Mouse (Mus musculus) T-helper 2 cell (primary cell): Measurements from ENCODE around the gene Ctsw.

Experiments used
- in situ Hi-C: fragments of 300-600 bp; cut with MboI, MseI; formaldehyde crosslinking; loops from one replicate; pipeline ENCODE4 v1.15.1; 2025; ENCODE audit warnings: high pct_unique_total_duplicates

Gene Ctsw

DNA sequence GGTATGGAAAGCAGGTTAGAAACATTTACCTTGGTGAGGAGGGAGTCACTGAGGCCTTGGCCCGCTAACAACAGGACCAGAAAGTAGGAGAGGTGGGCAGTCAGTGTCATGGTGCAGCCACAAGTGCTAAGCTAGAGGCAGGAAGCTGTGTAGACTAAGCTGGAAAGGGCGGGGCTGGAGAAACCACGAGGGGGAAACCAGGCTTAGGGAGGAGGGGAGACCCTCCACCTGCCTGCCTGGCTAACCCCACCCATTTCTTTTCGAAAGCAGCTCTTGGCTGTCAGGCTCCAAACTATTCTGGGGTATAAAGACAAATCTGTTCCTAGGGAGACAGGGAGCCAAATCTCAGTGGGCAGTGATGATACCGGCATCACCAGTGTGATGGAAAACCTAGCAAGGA is at the start of gene Ctsw:
Gene Ctsw, minus strand, starts transcription at position 134 of the 400 bp plus-strand sequence.
- in situ Hi-C loops: no loop called here

DNA sequence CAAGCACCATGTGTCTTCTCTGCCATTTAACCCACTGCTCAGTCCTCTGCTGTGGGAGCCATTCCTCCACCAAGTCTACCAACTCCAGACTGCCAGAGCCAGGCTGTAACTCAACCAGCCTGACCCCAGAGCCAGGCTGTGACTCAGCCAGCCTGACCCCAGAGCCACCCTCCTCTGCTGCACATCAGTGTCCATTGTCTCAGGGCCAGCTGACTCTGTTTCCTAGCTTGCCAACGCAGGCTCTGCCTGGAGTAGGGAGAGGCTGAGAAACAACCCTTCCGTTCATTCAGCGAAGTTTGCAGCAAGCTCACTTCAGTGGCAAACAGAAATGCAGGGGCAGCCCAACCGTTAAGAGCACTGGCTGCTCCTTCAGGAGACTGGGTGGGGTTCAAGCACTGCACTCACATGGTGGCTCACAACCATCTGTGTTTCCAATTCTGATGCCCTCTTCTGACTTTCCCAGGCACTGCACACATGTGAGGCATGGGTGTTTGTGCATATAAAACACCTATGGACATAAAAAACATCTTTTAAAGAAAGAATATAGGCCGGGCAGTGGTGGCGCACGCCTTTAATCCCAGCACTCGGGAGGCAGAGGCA is 48.7 kb upstream of the Ctsw start:
- in situ Hi-C loops: no loop called here

DNA sequence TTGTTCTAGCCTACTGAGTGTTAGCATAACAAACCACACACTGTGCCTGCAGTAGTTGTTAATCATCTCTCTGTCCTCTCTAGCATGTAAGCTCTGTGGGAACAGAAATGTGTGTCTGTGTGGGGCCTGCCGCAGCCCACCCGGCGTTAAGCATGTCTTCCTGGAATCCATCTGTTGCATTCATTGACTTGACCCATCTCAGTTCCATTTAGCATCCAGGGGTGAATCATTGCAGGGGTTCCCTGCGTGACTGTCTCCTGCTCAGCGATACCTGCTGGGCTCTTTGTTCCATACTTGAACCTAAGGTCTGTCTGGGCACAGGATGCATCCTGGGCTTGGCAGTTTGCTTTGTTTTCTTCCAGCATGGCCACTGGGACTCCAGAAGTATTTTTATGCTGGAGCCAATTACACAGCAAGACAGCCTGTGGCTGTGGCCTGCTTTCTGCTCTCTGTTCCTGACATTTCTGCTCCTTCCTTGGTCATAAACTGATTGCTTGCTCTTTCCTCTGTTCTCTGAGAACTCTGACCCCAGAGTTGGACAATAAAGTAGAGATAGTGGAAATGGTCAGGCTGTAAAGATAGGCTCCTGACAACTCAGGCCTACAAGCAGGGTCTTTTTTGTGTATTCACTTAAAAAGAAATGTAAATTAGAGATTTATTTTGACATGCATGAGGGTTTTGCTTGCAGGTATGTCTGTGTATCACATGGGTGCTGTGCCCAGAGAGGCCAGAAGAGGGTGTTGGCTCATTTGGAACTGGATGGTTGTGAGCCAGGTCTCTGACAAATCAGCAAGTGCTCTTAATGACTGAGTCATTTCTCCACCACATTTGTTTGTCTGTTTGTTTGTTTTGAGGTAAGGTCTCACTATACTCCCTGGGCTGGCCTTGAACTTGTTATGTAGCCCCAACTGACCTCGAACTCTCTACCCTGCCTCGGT is 47.8 kb upstream of the Ctsw start:
- in situ Hi-C loops: no loop called here

DNA sequence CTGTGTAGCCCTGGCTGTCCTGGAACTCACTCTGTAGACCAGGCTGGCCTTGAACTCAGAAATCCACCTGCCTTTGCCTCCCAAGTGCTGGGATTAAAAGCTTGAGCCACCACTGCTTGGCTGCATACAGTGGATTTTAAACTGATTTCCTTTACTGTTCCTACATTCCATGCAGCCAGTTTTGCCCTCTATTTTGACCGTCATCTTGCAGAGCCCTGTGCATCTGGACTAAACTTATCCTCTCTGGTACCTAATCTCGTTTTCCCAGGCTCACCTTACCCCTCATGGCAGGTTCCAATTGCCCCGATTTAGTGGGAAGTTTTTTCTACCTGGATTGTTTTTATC is 44.7 kb upstream of the Ctsw start:
- in situ Hi-C loops: no loop called here

DNA sequence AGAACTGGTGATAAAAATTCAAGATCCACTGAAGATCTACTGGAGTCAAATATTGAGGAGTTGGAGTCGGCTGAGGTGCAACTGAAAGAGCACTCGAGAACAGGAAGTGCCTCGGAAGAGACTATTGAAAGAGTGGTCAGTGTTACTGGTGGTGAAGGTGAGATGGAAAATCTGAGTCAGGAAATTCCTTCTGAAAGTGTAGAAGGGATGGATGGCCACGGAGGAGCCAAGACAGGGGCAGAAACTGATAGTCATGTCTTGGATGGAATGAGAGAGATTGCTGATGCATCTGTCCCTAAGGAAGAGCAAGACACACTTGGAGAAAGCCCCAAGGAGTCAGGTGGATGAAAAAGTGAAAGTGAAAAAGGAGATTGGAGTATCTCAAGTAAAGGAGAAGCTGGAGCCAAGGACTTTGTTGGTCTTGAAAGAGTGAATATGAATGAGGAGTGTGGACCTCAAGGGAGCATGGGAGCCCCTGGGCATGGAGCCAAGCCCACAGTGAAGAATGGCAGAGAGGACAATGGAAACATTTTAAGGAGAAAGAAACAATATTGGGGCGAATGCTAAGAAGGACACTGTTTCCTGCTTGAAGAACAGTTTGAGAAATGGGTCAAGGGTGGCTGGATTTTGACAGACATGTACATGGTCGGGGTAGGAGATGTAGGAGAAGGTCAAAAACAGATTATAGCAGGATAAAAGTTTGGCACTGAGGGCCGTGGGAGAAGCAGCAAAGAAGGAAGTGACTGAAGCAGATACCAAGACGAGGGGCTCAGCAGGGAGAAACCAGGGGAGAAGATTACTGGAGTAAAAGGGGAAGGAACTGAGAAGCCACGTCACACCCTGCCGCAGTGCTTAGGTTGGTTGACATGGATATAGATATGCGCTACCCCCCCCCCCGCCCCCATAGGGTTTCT is 44.0 kb upstream of the Ctsw start:
- in situ Hi-C loops: no loop called here

DNA sequence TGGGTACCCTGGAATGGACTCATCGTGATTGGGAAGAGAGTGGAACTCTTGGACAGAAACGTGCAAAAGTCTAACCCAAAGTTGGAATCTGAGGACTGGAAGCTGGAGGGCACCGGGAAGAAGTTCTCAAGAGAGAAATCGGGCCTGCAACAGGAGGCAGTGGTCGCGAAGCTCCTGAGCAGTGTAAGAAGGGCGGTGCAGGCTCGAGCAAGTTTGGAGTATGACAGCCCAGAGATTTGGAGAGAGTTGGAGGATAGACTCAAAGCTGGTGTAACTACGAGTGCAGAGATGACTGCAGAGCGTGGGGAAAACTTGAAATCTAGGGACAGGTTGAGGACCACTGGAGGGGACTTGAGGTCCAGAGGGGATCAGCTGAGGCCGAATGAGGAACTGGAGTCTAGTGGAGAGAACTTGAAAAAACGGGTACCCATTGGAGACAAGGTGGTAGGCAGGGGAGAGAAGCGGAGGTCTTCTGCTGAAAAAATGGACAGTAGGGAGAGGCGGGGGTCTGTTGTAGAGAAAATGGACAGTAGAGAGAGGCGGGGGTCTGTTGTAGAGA is 42.8 kb upstream of the Ctsw start:
- in situ Hi-C loops: no loop called here

DNA sequence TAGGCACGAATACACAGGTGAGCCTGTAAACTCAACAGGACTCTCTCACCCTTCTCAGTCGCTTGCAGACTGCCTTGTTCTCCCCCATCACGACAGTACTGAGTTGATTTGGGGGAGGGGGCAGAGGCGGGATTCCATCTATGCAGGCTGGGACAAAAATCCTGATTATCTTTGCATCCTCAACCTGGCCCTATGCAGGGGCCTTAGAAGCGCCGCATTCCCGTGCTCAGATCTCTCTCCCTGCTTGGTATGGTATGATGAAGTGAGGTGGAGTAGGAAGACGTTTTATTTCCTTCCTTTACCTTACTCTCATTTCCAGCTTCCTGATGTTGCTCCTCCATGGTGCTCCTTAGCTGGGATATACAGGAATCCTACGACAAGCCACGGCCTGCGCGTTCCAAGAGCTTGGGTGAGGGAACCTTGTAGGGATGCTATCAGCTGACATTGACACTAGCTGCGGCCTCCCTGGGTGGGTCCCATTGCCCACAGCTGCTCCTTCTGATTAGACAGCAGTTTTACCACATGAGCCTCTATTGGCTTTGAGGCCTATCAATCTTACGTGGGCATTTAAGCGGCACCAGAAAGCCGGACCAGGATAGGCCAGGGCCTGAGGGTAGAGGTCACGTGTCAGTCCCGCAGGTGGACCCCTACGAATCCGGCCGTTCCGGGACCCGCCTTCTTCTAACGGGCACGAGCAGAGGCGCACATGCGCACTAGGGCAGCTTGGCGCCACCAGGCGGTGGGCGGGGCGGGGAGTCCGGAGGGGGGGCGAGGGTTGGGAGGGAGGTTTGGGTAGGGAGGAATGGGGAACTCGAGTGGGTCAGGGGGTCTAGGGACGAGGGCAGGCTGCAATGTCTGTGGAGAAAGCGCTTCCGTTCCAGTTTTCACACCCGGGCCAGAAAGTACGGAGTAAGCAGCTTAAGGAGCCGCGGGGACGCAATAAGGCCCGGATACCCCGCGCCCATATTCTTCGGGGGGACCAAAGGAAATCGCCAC is 42.0 kb upstream of the Ctsw start, which contains the start of gene Snx32:
Gene Snx32, minus strand, starts transcription at position 508 of the 996 bp plus-strand sequence.
- in situ Hi-C loops: no loop called here

DNA sequence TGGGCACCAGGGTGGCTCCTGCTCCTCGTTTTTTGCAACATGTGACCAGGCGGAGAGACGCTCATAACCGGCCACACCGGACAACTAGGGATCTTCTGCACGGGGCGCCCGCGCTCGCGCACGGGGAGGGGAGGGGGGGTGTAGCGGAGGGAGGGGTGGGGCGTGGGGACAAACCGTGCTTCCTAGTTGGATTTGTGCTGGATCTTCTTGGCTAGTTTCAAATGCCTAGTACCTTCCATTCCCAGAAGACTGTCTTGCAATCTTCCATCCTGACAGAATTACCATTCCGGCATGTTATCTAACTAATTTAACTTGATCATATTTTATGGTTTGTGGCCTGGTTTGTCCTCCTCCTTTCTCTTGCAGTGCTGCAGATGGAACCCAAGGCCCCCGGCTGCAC is 35.4 kb upstream of the Ctsw start, which contains the start of gene 1700020D05Rik:
Gene 1700020D05Rik, minus strand, starts transcription at position 101 of the 400 bp plus-strand sequence.
- in situ Hi-C loops: no loop called here

DNA sequence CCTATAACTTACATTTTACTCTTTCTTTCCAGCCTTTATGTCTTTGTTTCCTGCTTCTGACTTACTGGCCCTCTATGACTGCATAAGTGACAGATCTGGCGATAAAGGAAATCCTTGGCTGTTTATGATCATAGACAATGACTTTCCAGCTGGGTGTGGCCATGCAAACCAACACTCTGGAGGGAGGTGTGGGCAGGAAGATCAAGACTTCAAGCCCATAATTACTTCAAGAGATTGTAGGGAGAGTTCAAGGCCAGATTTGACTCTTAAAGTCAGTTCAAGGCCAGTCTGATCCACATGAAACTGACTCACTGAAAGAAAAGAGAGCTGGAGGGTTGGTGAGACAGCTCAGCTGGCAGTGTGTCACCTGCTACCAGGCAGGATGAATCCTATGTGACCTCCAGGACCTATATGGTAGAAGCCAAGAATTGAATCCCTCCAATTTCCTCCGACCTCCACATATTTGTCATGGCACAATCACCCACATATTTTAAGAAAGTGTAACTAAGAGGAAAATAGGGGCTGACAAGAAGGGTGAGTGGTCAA is 32.1 kb upstream of the Ctsw start:
- in situ Hi-C loops: no loop called here

DNA sequence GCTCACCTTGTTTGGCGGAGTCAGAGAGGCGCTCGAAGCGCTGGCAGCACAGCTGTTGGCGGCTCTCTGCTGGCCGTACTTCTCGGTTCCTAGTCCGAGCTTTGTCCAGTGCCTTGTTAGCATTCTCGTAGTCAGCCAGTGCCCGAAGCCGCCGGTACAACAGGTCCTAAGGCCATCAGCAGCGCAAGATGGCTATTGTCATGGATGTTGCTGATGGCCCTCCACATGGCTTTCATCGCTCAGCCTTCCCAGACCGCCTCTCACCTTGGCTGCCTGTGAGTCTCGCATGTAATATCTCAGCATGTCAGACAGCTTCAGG is 27.7 kb upstream of the Ctsw start:
- in situ Hi-C loops: no loop called here

DNA sequence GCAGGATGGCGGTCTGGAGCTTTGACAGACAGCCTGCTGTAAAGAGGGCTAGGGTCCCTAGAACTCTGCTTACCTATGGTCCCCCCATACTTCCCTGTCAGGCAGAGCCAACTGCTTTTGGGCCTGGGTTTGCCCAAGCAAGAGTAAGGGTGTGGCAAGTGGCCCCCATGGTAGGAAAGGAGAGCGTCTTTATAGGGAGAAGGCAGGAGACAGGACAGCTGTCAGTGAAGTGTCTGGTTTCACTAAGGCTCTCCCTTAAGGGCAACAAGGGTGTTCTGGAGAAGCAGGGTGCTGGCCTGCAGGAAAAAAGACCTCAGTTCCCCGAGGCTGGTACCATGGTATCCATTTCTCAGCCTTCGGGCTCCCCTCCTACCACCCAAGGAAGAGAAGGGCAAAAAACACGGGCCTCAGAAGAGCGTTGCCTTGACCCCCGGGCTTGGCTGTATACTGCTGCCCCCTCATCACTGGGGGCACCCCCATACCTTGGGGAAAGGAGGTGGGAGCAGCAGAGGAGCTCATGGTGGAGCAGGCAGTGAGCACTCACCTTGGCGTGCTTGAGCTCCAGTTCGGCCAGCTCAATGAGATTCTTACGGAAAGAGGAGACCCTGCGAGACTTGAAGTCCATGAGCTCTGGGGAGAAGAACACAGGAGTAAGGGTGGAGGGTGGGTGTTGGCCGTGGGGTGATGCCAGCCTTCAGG is 27.2 kb upstream of the Ctsw start:
- in situ Hi-C loops: no loop called here

DNA sequence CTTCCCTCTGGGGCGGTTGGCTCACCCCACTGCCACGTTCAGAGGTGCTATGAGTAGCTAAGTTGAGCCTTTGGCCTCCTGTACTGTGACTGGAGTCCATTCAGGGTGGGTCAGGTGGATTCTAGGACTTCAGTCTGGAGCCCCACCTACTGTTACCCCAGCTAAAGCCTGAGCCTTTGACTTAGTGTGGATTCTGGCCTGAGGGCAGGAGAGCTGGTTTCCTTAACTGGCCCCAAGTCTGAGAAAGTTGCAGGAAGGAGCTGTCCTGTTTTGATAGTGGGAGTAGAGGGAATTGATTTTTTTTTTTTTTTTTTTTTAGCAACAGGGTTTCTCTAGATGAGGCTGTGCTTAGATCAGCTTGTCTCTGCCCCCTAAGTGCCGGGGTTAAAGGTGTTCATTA is 26.0 kb upstream of the Ctsw start:
- in situ Hi-C loops: loop anchor here (5.0 kb wide), 1 partner anchor 803 kb away; no protein-coding TSS in a partner anchor

DNA sequence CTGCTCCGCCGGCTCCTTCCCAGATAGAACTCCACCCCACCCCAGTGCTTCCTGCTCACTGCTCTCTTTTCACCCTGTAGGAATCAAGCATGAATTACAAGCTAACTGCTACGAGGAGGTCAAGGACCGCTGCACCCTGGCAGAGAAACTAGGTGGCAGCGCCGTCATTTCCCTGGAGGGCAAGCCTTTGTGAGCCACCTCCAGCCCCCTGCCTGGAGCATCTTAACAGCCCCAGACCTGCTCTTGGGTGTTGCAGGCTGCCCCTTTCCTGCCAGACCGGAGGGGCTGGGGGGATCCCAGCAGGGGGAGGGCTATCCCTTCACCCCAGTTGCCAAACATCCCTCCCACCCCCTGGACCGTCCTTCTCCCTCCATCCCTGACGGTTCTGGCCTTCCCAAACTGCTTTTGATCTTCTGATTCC is 25.0 kb upstream of the Ctsw start:
- in situ Hi-C loops: loop anchor here (5.0 kb wide), 1 partner anchor 804 kb away; no protein-coding TSS in a partner anchor

DNA sequence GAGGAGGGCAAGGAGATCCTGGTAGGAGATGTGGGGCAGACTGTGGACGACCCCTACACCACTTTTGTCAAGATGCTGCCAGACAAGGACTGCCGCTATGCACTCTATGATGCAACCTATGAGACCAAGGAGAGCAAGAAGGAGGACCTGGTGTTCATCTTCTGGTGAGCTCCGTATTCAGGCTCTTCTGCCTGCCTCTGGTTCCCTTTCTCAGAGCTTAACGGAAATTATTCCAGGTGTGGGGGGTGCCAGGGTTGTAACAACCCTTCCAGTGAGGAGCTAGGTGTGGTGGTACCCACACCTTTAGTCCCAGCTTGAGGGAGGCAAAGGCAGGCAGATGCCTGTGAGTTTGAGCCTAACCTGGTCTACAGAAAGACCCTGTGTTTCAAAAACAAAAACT is 24.3 kb upstream of the Ctsw start:
- in situ Hi-C loops: loop anchor here (5.0 kb wide), 1 partner anchor 805 kb away; no protein-coding TSS in a partner anchor

DNA sequence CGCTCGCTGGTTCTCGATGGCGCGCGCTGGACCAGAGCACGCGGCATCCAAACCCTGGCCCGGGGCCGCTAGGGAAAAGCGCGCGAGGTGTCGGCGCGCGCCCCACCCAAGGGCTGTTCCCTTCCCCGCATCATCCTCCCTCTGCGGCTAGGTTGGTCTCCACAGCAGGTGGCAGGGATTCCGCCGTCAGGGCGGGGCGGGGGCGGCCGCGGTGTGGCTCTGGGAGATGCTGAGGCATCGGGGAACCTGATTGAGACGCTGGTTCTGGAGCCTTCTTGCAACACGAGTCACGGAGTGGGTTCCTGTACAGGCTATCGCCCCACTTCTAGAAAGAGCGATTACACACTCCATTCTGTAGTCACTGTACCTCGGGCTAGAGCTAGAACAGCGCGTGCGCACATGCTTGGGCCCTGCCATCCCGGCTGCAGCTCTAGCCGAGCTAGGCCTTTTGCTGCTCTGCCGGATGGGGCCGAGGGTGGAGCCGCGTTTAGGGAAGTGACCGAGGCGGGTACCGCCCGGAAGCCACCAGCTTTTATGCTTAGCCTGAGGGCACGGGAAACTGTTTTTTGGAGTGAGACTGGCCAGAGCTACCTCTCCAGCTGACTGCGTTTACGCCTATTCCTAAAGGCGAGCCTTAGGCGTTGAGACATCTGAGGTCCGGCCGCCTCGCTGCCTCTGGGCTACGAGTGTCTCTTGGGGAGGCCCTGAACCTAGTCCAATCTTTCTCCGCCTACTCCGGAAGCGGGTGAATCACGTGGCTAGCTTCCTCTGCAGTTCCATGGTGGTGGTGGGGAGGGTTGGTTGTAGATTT is 22.8 kb upstream of the Ctsw start:
- in situ Hi-C loops: loop anchor here (5.0 kb wide), 1 partner anchor 806 kb away; no protein-coding TSS in a partner anchor

DNA sequence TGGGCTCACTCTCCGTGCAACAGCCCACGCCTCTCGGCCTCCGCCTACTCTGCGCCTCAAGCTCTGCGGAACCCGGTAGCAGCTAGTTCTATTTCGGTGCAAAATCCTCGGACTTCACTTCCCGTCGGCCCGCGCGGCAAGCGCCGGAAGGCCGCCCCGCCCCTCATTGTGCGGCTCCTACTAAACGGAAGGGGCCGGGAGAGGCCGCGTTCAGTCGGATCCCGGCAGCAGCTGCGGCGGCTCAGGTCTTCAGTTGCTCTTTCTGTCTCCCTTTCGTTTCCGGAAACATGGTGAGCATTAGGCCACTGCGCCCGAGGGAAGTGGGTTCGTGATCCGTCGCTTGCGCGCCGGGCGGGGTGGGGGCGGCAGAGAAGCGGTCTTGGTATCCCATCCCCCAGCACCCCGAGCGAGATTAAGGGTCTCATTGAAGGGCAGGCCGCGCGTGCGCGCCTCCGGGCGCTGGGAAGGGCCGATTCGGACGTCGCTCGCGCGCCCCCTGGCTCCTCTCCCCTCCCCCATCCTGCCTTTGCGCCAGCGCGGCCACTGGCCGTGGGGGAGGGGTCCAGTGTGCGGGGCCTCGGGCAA is 22.1 kb upstream of the Ctsw start, which contains the start of gene Cfl1:
Gene Cfl1, plus strand, starts transcription at position 143 of the 585 bp plus-strand sequence.
- in situ Hi-C loops: loop anchor here (5.0 kb wide), 1 partner anchor 807 kb away; no protein-coding TSS in a partner anchor

DNA sequence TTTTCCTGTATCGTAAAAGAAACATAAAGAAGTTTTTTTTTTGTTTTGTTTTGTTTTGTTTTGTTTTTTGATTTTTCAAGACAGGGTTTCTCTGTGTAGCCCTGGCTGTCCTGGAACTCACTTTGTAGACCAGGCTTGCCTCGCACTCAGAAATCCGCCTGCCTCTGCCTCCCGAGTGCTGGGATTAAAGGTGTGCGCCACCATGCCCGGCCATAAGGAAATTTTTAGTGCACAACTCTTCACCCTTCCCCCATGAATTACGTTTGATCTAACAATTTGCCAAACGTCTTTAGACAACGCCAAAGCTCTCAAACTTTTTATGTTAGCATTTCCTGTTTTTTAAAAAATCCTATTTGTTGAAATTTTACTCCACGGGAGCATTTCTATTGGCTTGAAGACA is 21.4 kb upstream of the Ctsw start:
- in situ Hi-C loops: loop anchor here (5.0 kb wide), 1 partner anchor 808 kb away; no protein-coding TSS in a partner anchor
